Mouse (Mus musculus) G1E-ER4 (cell line): ENCODE data around the gene Scfd2. TPM values are rescaled to one million over a fixed set of nuclear protein-coding genes. Genes with fewer than 3 reads are reported as not detected.

Source experiments
- GATA1 ChIP-seq: IDR thresholded peaks from one replicate; pipeline ENCODE4 v1.8.0; 2012; ENCODE audit warnings: low read length, inconsistent platforms
- polyA plus RNA-seq: library from polyadenylated mRNA; stranded (reverse); fragments of >175 nt; gene quantifications from 2 replicates; pipeline ENCODE4 v1.2.3, GENCODE M21; 2012

Scfd2 gene
- polyA plus RNA-seq, 1 experiment, result 6.3 TPM

DNA sequence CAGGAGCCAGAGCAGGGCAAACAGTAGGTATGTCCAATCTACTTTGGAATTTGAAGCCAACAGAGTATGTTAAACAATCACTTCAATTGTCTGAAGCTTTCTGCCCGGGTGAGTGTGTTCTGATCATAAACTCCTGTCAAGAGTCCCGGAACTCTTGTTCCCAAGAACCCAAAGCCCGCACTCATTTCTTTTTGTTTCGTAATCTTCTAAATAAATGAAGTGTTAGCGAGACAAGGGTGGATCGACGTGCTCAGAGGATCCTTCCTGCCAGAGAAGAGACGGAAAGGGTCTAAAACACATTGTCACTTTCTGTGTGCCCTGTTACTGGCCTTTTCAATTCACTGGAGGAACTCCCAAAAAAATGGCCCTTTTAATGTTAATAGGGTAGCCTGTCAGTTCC is 342.7 kb downstream of the Scfd2 start:
- no peak for TF ChIP-seq GATA1

GRCm38 (mm10) chr5:74188076-74188475 is 343.5 kb downstream of the Scfd2 start:
- no peak for TF ChIP-seq GATA1

DNA sequence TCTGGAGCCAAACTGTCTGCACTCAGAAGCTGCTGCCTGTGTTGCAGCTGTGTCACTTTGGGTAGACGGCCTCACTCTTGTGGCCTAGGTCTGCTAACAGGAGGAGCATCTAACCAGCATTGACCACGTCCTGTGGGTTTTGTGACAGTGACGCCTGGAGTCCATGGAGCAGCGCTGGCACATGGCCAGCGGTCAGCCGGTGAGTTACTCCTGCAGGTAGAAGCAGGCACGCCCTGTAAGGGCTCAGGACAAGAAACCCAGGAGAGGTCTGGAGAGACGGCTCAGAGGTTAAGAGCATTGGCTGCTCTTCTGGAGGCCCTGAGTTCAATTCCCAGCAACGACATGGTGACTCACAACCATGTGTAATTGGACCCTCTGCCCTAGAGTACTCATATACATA is 347.0 kb downstream of the Scfd2 start:
- no peak for TF ChIP-seq GATA1

- no peak for TF ChIP-seq GATA1
Measured at GRCm38 (mm10) chr5:74183118-74183517, 348.4 kb downstream of the Scfd2 start.

DNA sequence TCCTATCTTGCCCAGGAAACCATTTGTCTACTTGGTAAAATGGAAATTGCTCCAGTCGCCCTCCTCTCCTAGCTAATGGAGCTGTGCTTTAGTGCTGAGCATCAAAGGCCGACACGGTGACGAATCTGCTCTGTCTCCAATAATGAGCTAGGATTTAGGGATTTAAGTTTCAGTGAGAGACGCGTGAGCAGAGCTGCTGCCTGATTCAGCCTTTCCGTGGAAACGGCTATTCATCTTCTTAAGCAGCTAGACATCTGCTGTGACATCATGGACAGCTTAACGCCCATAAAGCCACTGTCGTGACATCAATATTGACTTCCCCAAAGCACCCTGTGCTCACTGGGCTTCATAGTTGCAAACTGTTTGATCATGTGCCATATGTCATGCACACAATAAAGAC is 351.3 kb downstream of the Scfd2 start:
- TF ChIP-seq GATA1, result no peak

GRCm38 (mm10) chr5:74175526-74176270 is 355.9 kb downstream of the Scfd2 start:
- no peak for TF ChIP-seq GATA1

DNA sequence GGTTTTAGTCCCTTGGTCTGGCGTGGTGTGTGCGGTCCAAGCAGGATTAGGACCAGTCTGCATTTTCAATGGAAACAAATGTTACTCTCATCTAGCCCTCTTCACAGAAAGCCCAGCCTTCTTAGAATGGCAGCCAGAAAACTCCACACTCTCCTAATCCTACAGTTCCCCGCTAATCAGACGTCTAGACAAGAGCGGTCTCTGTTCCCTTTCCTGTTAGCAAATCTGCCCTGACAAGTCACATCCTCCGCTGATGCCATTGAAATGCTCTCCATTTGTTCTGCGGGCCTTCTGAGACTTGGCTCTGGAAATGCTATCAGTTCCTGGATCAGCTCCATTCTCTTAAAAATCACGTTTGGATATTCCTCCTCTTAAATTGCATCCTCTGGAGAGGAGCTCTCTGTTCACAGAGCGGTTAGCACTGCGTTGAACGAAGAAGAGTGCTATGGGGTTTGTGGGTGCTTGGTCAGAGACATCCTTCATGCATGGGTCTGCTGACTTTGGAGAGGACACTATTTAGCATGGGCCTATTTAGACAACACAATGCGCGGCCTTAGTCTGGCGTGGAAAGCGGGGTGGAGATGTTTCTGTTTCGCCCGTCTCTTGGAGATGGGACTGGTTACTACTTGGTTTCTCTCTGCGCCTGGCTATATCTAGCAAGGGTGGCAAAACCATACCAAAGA is 358.3 kb downstream of the Scfd2 start:
- no peak for TF ChIP-seq GATA1

GRCm38 (mm10) chr5:74172208-74172607 is 359.4 kb downstream of the Scfd2 start:
- no peak for TF ChIP-seq GATA1

- TF ChIP-seq GATA1, result no peak
Measured at GRCm38 (mm10) chr5:74171768-74172167, 359.8 kb downstream of the Scfd2 start.

DNA sequence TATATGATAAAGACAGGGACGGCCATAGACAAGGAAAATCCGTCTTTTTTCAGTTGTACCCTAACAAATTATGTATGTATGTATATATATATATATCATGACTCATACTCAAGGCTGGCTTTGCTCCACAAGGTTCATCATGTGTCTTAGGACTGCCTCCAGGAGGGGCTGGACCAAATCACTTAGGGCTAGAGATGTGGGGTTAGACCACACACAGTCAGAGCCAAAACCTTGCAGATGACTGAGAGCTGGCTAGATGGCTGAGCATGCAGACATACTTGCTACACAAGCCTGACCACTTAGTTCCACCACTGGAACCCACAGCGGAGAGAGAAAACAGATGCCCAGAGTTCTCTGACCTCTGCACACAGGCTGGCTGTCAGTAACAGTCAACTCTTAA is 363.5 kb downstream of the Scfd2 start:
- no peak for TF ChIP-seq GATA1

DNA sequence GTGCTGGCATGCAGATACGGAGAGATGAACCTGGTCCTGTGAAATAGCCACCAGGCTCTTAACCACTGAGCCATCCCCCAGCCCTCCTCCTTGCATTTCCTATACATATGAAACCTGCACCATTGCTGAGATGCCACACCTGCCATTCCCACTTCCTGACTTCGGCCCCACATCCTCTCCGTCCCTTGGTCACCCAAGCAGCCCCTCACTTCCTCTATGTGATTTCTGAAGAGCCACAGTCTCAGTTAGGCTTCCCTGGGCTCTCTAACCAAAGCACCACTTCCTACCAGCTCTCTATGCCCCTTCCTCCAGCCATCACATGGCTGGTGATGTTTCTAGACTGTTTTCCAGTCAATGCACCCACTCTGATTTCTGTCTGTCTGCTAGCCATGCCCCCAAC is 364.9 kb downstream of the Scfd2 start:
- no peak for TF ChIP-seq GATA1

- TF ChIP-seq GATA1, result no peak
Measured at GRCm38 (mm10) chr5:74164547-74164946, 367.0 kb downstream of the Scfd2 start.

DNA sequence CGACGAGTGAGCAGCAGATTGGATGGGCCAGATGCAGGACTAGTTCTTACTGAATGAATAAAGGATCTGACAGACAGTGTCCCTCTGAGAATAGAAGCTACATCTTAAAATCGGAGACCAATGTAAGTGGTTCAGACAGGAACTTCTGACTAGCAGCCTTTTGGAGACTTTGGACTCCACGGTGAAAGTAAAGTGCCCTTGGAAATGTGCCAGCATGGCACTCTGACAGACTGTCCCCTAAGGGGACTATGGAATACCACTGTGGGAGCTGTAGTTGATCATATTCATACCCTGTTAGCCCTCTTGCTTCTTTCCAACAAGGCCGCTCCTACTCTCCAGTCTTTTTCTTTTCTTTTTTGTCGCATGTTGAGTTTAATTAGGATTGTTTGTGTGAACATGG is 368.4 kb downstream of the Scfd2 start:
- TF ChIP-seq GATA1, result no peak

DNA sequence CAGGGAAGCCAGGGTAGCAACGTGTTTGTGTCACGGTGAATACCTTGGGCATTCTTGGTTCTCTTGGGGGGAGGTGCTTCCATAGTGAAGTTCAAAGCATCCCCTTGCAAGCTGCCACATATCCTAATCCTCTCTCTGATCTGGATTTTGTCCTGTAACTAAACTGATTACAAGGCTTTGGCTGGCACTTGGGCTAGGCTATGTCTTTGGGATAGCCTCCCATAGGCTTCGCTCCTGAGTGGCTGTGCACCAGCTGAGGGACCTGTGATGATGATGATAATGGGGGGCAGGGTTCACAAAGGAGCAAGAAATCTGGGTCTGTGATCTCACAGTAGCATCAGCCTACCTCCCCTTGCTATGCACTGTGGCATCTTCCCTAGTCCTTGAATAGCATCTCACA is 369.5 kb downstream of the Scfd2 start:
- no peak for TF ChIP-seq GATA1

DNA sequence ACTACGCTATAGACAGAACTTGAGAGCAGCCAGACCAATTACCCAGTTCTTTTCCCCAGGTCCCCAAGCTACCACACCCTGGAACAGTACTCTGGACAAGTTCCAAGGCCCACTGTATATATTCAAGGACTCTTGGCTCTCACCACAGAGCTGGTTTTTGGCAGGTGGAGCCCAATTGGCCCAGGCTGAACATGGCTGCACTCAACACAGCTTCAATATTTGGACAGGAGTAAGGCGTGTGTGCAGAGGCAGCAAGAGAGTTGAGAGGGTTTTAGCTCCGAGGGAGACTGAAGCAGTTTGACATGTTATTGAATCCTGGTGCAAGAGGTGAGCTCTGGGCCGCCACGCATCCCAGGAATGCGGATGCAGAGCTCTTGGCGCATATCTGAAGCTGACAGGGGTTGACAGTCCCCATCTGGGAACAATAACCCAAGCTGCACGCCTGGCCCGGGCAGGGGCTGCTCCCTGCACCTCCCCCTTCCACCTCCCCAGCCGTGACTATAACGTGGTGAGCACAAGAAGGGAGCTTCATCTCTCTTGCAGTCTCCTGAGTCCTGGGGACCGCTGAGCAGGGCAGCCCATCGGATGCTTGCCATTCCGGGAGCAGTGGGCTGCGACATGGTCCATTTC is 370.1 kb downstream of the Scfd2 start:
- no peak for TF ChIP-seq GATA1

DNA sequence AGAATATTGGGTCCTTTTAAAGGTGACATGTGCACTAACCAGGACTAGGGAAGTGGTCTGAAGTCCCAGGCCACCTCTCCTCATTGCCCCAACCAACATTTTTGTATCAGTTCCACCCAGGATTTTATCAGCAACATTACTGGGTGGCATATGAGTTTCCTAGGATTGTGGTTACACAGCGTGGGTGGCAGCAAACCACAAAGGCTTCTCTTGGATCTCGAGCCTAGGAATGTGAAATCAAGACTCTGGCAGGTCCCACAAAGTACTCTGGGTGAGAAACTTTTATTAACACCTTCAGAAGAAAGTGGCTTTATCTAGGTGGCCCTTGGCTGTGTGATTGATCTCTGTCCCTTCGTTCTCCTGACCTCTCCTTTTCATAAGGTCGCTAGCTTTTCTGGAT is 371.2 kb downstream of the Scfd2 start:
- TF ChIP-seq GATA1, result no peak

GRCm38 (mm10) chr5:74159906-74160305 is 371.7 kb downstream of the Scfd2 start:
- TF ChIP-seq GATA1, result no peak
